Mouse (Mus musculus) limb, embryonic 10.5 days (tissue): ENCODE data around the gene Ephb4. TPM values are rescaled to one million over a fixed set of nuclear protein-coding genes. Genes with fewer than 3 reads are reported as not detected.
A peak's percentile ranks its signal among the peaks of the same experiment; 100 is the strongest.

Experiments
- DNase-seq: peaks from one replicate; pipeline ENCODE4 v3.0.0-alpha.2; 2017; ENCODE audit warnings: low spot score
- H3K27ac ChIP-seq: fragments of 300-500 bp; sonication (generic); 2 replicates; pipeline ENCODE4 v1.5.1; 2016; ENCODE audit warnings: mild to moderate bottlenecking
- H3K27me3 ChIP-seq: fragments of 300-500 bp; sonication (generic); 2 replicates; pipeline ENCODE4 v1.6.1; 2016; ENCODE audit warnings: low read depth, mild to moderate bottlenecking; ENCODE audit not compliant: poor library complexity, severe bottlenecking
- H3K36me3 ChIP-seq: fragments of 300-500 bp; sonication (generic); 2 replicates; pipeline ENCODE4 v1.6.1; 2016; ENCODE audit warnings: mild to moderate bottlenecking, moderate library complexity
- H3K4me1 ChIP-seq: fragments of 300-500 bp; sonication (generic); 2 replicates; pipeline ENCODE4 v1.6.1; 2016
- H3K4me3 ChIP-seq: fragments of 300-500 bp; sonication (generic); 2 replicates; pipeline ENCODE4 v1.5.1; 2016; ENCODE audit warnings: mild to moderate bottlenecking, moderate library complexity
- H3K9me3 ChIP-seq: fragments of 300-500 bp; sonication (generic); replicated peaks from 2 replicates; pipeline ENCODE4 v1.6.1; 2016; ENCODE audit warnings: mild to moderate bottlenecking
- WGBS: fragments of 180-500 bp; shearing (Covaris S2); methylation state at CpG from one replicate; pipeline ENCODE4 v1.1.7; 2016; 5-methylcytosine and 5-hydroxymethylcytosine counted together
- polyA plus RNA-seq: library from polyadenylated mRNA; unstranded; fragments of >200 nt; fragmentation: Nextera tagmentation; extraction: Ambion mirVana; gene quantifications from 2 replicates; pipeline ENCODE4 v1.2.1, GENCODE M21; 2016

Ephb4 gene
- polyA plus RNA-seq, 1 experiment from 2014 or later: 81.0 TPM

- DNase-seq: no peak
- H3K4me3 ChIP-seq: peak overlapping the region; percentile 97
- no peaks in the 10 kb centered on the region for H3K9me3 ChIP-seq
- H3K27me3 ChIP-seq: no peaks in the 10 kb centered on the region
- H3K4me1 ChIP-seq: peaks cover 59% of the 10 kb centered on the region
- peaks cover 41% of the 10 kb centered on the region for H3K36me3 ChIP-seq
- H3K27ac ChIP-seq: peak overlapping the region; percentile 98
- 3% methylated on average over 4 of the region's 4 CpGs for WGBS
These were observed 1.5 kb downstream of the Ephb4 start for GRCm38 (mm10) chr5:137351394-137351793.

GRCm38 (mm10) chr5:137352011-137352975 is 2.4 kb downstream of the Ephb4 start:
- 4% methylated on average over 16 of the region's 16 CpGs for WGBS
- Histone ChIP-seq H3K4me3 (peak overlapping the region; percentile 97), H3K4me1 (peaks cover 55% of the 10 kb centered on the region), H3K27me3 (no peaks in the 10 kb centered on the region), H3K27ac (peak overlapping the region; percentile 98), H3K9me3 (no peaks in the 10 kb centered on the region), H3K36me3 (peaks cover 50% of the 10 kb centered on the region)
- peak; percentile 56 for DNase-seq

- H3K4me1 ChIP-seq: peaks cover 43% of the 10 kb centered on the region
These were observed 4.2 kb downstream of the Ephb4 start for GRCm38 (mm10) chr5:137354091-137354490.

GRCm38 (mm10) chr5:137358382-137358781 is 8.5 kb downstream of the Ephb4 start:
- H3K9me3 ChIP-seq: no peaks in the 10 kb centered on the region
- WGBS: 41% methylated on average over 7 of the region's 7 CpGs
- peaks cover 98% of the 10 kb centered on the region for H3K36me3 ChIP-seq

More at GRCm38 (mm10) chr5:137354091-137354490, 4.2 kb downstream of the Ephb4 start:
- Histone ChIP-seq H3K9me3 (no peaks in the 10 kb centered on the region), H3K4me3 (no peak overlapping the region), H3K27me3 (no peaks in the 10 kb centered on the region), H3K27ac (no peak overlapping the region), H3K36me3 (peaks cover 68% of the 10 kb centered on the region)
- DNase-seq: no peak
- 91% methylated on average over 17 of the region's 17 CpGs for WGBS

GRCm38 (mm10) chr5:137369665-137370064 is 19.8 kb downstream of the Ephb4 start:
- H3K4me1 ChIP-seq: no peaks in the 10 kb centered on the region
- H3K36me3 ChIP-seq: peaks cover 100% of the 10 kb centered on the region
- no peak overlapping the region for H3K4me3 ChIP-seq
- no peak for DNase-seq
- WGBS: 93% methylated on average over 11 of the region's 11 CpGs
- no peaks in the 10 kb centered on the region for H3K9me3 ChIP-seq
- H3K27ac ChIP-seq: no peak overlapping the region
- no peaks in the 10 kb centered on the region for H3K27me3 ChIP-seq

More at GRCm38 (mm10) chr5:137358382-137358781, 8.5 kb downstream of the Ephb4 start:
- H3K4me3 ChIP-seq: no peak overlapping the region
- H3K27me3 ChIP-seq: no peaks in the 10 kb centered on the region
- H3K4me1 ChIP-seq: peaks cover 18% of the 10 kb centered on the region
- no peak overlapping the region for H3K27ac ChIP-seq
- no peak for DNase-seq

GRCm38 (mm10) chr5:137373371-137373950 is 23.6 kb downstream of the Ephb4 start:
- H3K27me3 ChIP-seq: no peaks in the 10 kb centered on the region
- 84% methylated on average over 12 of the region's 12 CpGs for WGBS
- peaks cover 78% of the 10 kb centered on the region for H3K36me3 ChIP-seq
- no peaks in the 10 kb centered on the region for H3K9me3 ChIP-seq
- DNase-seq: no peak
- H3K27ac ChIP-seq: no peak overlapping the region
- peaks cover 28% of the 10 kb centered on the region for H3K4me1 ChIP-seq
- no peak overlapping the region for H3K4me3 ChIP-seq

GRCm38 (mm10) chr5:137374521-137375080 is 24.7 kb downstream of the Ephb4 start:
- no peak for DNase-seq
- Histone ChIP-seq H3K27me3 (no peaks in the 10 kb centered on the region), H3K27ac (no peak overlapping the region), H3K4me3 (no peak overlapping the region), H3K36me3 (peaks cover 66% of the 10 kb centered on the region), H3K4me1 (peaks cover 34% of the 10 kb centered on the region), H3K9me3 (no peaks in the 10 kb centered on the region)
- WGBS: 73% methylated on average over 4 of the region's 4 CpGs

- no peaks in the 10 kb centered on the region for H3K9me3 ChIP-seq
- H3K36me3 ChIP-seq: peaks cover 56% of the 10 kb centered on the region
- H3K27me3 ChIP-seq: no peaks in the 10 kb centered on the region
- no peak overlapping the region for H3K4me3 ChIP-seq
- H3K4me1 ChIP-seq: peaks cover 34% of the 10 kb centered on the region
- H3K27ac ChIP-seq: 0 out of 2 replicates have a peak overlapping the region, but pooled peaks have one; percentile 1
- WGBS: 62% methylated on average over 2 of the region's 2 CpGs
- no peak for DNase-seq
These were observed 25.7 kb downstream of the Ephb4 start for GRCm38 (mm10) chr5:137375627-137376026.

GRCm38 (mm10) chr5:137376198-137376597 is 26.3 kb downstream of the Ephb4 start:
- Histone ChIP-seq H3K4me3 (no peak overlapping the region), H3K36me3 (peaks cover 51% of the 10 kb centered on the region), H3K27me3 (no peaks in the 10 kb centered on the region), H3K27ac (no peak overlapping the region), H3K4me1 (peaks cover 34% of the 10 kb centered on the region), H3K9me3 (no peaks in the 10 kb centered on the region)
- WGBS: 36% methylated on average over 7 of the region's 7 CpGs
- DNase-seq: peak; percentile 45

- H3K9me3 ChIP-seq: no peaks in the 10 kb centered on the region
- no peak overlapping the region for H3K27ac ChIP-seq
- H3K4me3 ChIP-seq: no peak overlapping the region
- H3K27me3 ChIP-seq: no peaks in the 10 kb centered on the region
- WGBS: 59% methylated on average over 9 of the region's 9 CpGs
- H3K36me3 ChIP-seq: peaks cover 45% of the 10 kb centered on the region
- peak; percentile 49 for DNase-seq
- peaks cover 34% of the 10 kb centered on the region for H3K4me1 ChIP-seq
These were observed 26.8 kb downstream of the Ephb4 start for GRCm38 (mm10) chr5:137376722-137377121.

- H3K9me3 ChIP-seq: no peaks in the 10 kb centered on the region
- peak; percentile 60 for DNase-seq
- H3K4me1 ChIP-seq: peaks cover 35% of the 10 kb centered on the region
- H3K27ac ChIP-seq: no peak overlapping the region; the same call in 1 of the 2 replicates
- H3K4me3 ChIP-seq: no peak overlapping the region
- 52% methylated on average over 11 of the region's 11 CpGs for WGBS
- no peaks in the 10 kb centered on the region for H3K27me3 ChIP-seq
- peaks cover 41% of the 10 kb centered on the region for H3K36me3 ChIP-seq
These were observed 27.3 kb downstream of the Ephb4 start for GRCm38 (mm10) chr5:137377176-137377575.

GRCm38 (mm10) chr5:137377603-137378002 is 27.7 kb downstream of the Ephb4 start:
- no peaks in the 10 kb centered on the region for H3K27me3 ChIP-seq
- no peak overlapping the region for H3K4me3 ChIP-seq
- 31% methylated on average over 13 of the region's 15 CpGs for WGBS
- H3K27ac ChIP-seq: no peak overlapping the region; the same call in 1 of the 2 replicates
- H3K36me3 ChIP-seq: peaks cover 36% of the 10 kb centered on the region
- peaks cover 39% of the 10 kb centered on the region for H3K4me1 ChIP-seq
- no peaks in the 10 kb centered on the region for H3K9me3 ChIP-seq
- DNase-seq: peak; percentile 52
